Mouse (Mus musculus): ENCODE results near the gene Ifitm7. TPM values are rescaled to one million over a fixed set of nuclear protein-coding genes. Genes with fewer than 3 reads are reported as not detected.

Ifitm7 gene
- polyA plus RNA-seq, 1 experiment, result not detected

DNA sequence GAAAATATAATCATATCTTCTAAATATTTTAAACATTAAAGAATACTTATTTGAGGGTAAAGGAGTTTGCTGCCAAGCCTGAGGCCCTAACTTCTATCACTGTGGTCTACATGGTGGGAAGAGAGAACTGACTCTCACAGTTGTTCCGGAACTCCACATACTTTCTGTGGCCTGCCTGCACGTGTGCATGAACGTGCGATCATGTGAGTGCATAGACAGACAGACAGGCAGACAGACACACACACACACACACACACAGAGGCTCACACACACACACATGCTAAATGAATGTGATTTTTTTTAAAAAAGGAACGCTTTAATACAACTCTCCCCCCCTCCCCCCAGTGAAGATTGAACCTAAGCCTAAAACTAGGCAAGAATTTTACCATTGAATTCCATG, 41.9 kb downstream of the Ifitm7 start:
- no peaks in the 10 kb centered on the region; the same call in none of the 2 replicates for H3K4me1 ChIP-seq (ENCODE audit: control insufficient read depth, insufficient read depth, low read length)
- DNase-seq, result no peak
- no peak for TF ChIP-seq POLR2A (IDR thresholded peaks at IDR 0.05; ENCODE audit: borderline replicate concordance, extremely low read depth, low read depth, low read length)
- no peak for TF ChIP-seq CTCF (IDR thresholded peaks at IDR 0.05; ENCODE audit: insufficient read depth, low read length)
- H3K4me3 ChIP-seq (replicated peaks; ENCODE audit: extremely low read depth, low read depth, low read length), result no peak overlapping the region
- whole genome bisulfite sequencing, result 59% methylated on average over 5 of the region's 5 CpGs

DNA sequence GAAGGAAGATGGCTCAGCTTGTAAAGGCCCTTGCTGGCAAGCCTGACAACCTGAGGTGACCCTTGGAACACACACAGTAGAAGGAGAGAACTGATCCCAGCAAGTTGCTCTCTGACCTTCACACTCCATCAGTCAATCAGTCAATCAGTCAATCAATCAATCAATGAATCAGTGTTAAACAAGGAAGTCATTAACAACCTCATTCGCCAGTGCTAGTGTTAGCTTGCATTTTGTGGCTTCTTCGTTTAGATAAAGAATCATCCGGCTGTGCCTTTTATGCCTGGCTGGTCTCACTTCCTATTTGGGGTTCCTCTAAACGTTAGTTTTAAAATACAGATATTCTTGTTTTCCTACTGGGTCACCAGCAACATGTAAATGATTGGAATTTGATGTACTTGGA, 42.5 kb downstream of the Ifitm7 start:
- TF ChIP-seq CTCF (IDR thresholded peaks at IDR 0.05; ENCODE audit: insufficient read depth, low read length) (no peak), POLR2A (IDR thresholded peaks at IDR 0.05; ENCODE audit: borderline replicate concordance, extremely low read depth, low read depth, low read length) (no peak)
- 19% methylated on average over 4 of the region's 4 CpGs for WGBS
- no peak for DNase-seq
- Histone ChIP-seq H3K4me3 (replicated peaks; ENCODE audit: extremely low read depth, low read depth, low read length) (no peak overlapping the region), H3K4me1 (ENCODE audit: control insufficient read depth, insufficient read depth, low read length) (no peaks in the 10 kb centered on the region; the same call in none of the 2 replicates)

DNA sequence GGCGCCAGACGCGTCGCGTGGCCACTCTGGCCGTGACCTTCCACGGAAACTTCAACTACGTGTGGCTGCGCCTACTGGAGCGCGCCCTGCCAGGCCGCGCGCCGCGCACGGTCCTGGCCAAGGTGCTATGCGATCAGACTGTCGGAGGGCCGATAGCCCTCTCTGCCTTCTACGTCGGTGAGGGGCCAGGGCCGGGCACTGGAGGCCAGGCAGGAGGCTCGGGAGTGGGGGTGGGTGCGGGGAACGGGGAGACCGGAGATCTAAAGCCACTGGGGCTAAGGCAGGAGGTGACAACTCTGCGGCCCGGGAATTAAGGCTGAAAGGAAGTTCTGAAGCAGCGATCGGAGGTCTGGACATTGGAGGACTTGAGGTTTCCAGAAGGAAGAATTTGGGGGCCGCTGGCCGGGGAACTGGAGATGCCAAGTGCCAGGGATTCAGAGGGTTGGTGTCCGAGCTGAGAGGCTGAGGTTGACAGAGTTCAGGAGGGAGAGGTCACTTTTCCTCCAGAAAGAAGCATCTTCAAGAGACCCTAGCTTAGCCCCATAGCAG, 45.8 kb downstream of the Ifitm7 start:
- TF ChIP-seq CTCF (IDR thresholded peaks at IDR 0.05; ENCODE audit: insufficient read depth, low read length) (no peak), POLR2A (IDR thresholded peaks at IDR 0.05; ENCODE audit: borderline replicate concordance, extremely low read depth, low read depth, low read length) (no peak)
- WGBS, result 3% methylated on average over 34 of the region's 34 CpGs
- peak overlapping the region; percentile 55 for H3K4me3 ChIP-seq (replicated peaks; ENCODE audit: extremely low read depth, low read depth, low read length)
- DNase-seq, result no peak
- H3K4me1 ChIP-seq (ENCODE audit: control insufficient read depth, insufficient read depth, low read length), result no peaks in the 10 kb centered on the region; the same call in none of the 2 replicates

DNA sequence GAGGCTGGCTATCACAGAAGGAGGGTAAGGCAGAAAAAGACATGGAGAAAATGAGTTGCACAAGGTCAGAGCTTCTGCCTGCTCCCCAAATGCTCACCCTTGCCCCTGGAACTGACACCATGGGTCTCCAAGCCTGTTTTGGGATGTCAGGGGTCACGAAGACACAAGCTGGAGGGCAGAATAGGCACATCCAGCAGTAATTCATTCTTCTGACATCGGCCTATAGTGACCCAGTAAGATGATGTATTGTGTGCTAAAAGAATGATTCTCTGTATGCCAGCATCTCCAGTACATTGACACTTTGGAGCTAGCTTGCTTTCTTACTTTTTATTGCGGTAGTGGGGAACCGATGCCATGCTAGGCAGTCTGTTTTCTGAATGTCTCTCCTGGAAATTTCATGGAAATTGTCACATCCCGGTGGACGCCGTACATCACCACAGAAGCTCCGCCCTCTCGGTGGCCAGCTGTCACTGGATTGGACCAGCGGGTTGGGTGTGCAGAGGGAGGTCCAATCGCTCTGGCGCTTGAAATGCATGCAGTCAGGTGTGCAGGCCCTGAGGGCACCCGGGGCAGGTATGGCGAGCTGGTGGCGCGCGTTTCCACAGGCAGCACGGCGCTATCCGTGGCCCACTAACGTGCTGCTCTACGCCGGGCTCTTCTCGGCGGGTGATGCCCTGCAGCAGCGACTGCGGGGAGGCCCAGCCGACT, 46.4 kb downstream of the Ifitm7 start:
- peak; percentile 53; the same call in 1 of the 2 replicates for TF ChIP-seq POLR2A (IDR thresholded peaks at IDR 0.05; ENCODE audit: borderline replicate concordance, extremely low read depth, low read depth, low read length)
- TF ChIP-seq CTCF (IDR thresholded peaks at IDR 0.05; ENCODE audit: insufficient read depth, low read length), result no peak
- Histone ChIP-seq H3K4me3 (replicated peaks; ENCODE audit: extremely low read depth, low read depth, low read length) (peak overlapping the region; percentile 55), H3K4me1 (ENCODE audit: control insufficient read depth, insufficient read depth, low read length) (no peaks in the 10 kb centered on the region; the same call in none of the 2 replicates)
- DNase-seq, result peak; percentile 76
- WGBS, result 7% methylated on average over 28 of the region's 28 CpGs

Other genes starting within 250 kb of the Ifitm7 start
- gene Rrn3, start 206.2 kb downstream of the Ifitm7 start, polyA plus RNA-seq (2012; rRNA removed), result 6.5 and 9.2 TPM in 2 replicates
- 55.5 and 65.8 TPM in 2 replicates for gene Ntan1, start 168.0 kb downstream of the Ifitm7 start, polyA plus RNA-seq (2012; rRNA removed)
- gene Pdxdc1, start 83.8 kb downstream of the Ifitm7 start, polyA plus RNA-seq (2012; rRNA removed), result 60.8 and 84.5 TPM in 2 replicates
- 11.5 and 13.0 TPM in 2 replicates for gene Mpv17l, start 83.7 kb downstream of the Ifitm7 start, polyA plus RNA-seq (2012; rRNA removed)
- gene 2900011O08Rik, start 284 bp downstream of the Ifitm7 start, polyA plus RNA-seq (2012; rRNA removed), result 0.20 TPM in 1 of 2 replicates, not detected in the other
- gene Nde1, start 176.4 kb upstream of the Ifitm7 start, polyA plus RNA-seq (2012; rRNA removed), result 39.1 and 39.3 TPM in 2 replicates
- 12.1 and 15.7 TPM in 2 replicates for gene Marf1, start 176.5 kb upstream of the Ifitm7 start, polyA plus RNA-seq (2012; rRNA removed)

Measured in lung, adult 2 months (tissue).